In genomic region chr17:70853436-70853905, GRCm38 (mm10) we compare ENCODE assay signal across 8 mouse cellular contexts. TPM values are rescaled to one million over a fixed set of nuclear protein-coding genes. Genes with fewer than 3 reads are reported as not detected.
DNase-seq lines count a peak whose midpoint lies in the region; ATAC-seq and TF ChIP-seq lines count a peak whose summit lies in the region.

Gene Tgif1 (minus strand): TSS chr17:70853546.

- H3K9ac ChIP-seq in heart, embryonic 11.5 days (ENCODE audit: low read depth, low read length), result peak within 1 kb of the TSS; percentile 81
- peak within 1 kb of the TSS; percentile 88 for H3K9ac ChIP-seq in kidney, postnatal 0 days (ENCODE audit: low read depth, low read length)

- H3K9me3 ChIP-seq in heart, embryonic 11.5 days (replicated peaks; ENCODE audit: control insufficient read depth, low read length), result no peaks in the 10 kb centered on the region
- no peaks in the 10 kb centered on the region for H3K9me3 ChIP-seq in kidney, postnatal 0 days (replicated peaks; ENCODE audit: low read length)

- H3K4me1 ChIP-seq in heart, embryonic 11.5 days (ENCODE audit: control insufficient read depth, insufficient read depth, low read length), result no peaks in the 10 kb centered on the region
- H3K4me1 ChIP-seq in kidney, postnatal 0 days (replicated peaks; ENCODE audit: insufficient read depth, low read length), result 0 out of 2 replicates have a peak, but pooled peaks cover 3% of the 10 kb centered on the region
- H3K4me1 ChIP-seq in spleen, adult 2 months (ENCODE audit: control insufficient read depth, insufficient read depth, insufficient read length), result no peaks in the 10 kb centered on the region; the same call in none of the 2 replicates

- H3K27me3 ChIP-seq in heart, embryonic 11.5 days (ENCODE audit: control insufficient read depth, insufficient read depth, low read length), result no peaks in the 10 kb centered on the region
- no peaks in the 10 kb centered on the region for H3K27me3 ChIP-seq in kidney, postnatal 0 days (ENCODE audit: insufficient read depth, low read length)
- H3K27me3 ChIP-seq in spleen, adult 2 months (ENCODE audit: control insufficient read depth, insufficient read depth, low read length), result no peaks in the 10 kb centered on the region

- 1% methylated on average over 29 of the region's 29 CpGs for WGBS in heart, embryonic 11.5 days (ENCODE audit: insufficient replicate concordance)
- 1% methylated on average over 29 of the region's 29 CpGs for WGBS in kidney, postnatal 0 days
- WGBS in spleen, adult 2 months, result 1% methylated on average over 29 of the region's 29 CpGs

- peak within 1 kb of the TSS; percentile 98 for H3K4me2 ChIP-seq in heart, embryonic 11.5 days
- H3K4me2 ChIP-seq in kidney, postnatal 0 days (ENCODE audit: low read length), result peak within 1 kb of the TSS; percentile 81

- peak; percentile 58 for DNase-seq in urinary bladder, postnatal 14 days (ENCODE audit: low spot score)
- DNase-seq in urinary bladder, postnatal 10 days (ENCODE audit: low spot score), result no peak
- DNase-seq in embryo, embryonic 10.5 days (ENCODE audit: low spot score), result peak; percentile 87
- DNase-seq in kidney, postnatal 0 days (ENCODE audit: low spot score), result peak; percentile 81
- peak; percentile 79 to 81 for DNase-seq in lung, postnatal 4 days
- peak; percentile 56 to 59 for DNase-seq in spleen, adult 2 months (ENCODE audit: low read depth in 1 of 2, low spot score in 2 of 2)

- H3K27ac ChIP-seq in heart, embryonic 11.5 days (ENCODE audit: low read depth, low read length), result peak within 1 kb of the TSS; percentile 94
- peak within 1 kb of the TSS; percentile 99 for H3K27ac ChIP-seq in kidney, postnatal 0 days
- H3K27ac ChIP-seq in spleen, adult 2 months (ENCODE audit: insufficient read depth, low read length), result peak within 1 kb of the TSS; percentile 88

- ATAC-seq in heart, embryonic 11.5 days (replicated peaks; ENCODE audit: insufficient number of reproducible peaks, low FRiP score, low TSS enrichment), result no peak
- no peak; the same call in 1 of the 2 replicates for ATAC-seq in kidney, postnatal 0 days (replicated peaks; ENCODE audit: low FRiP score, low read depth)
- ATAC-seq in erythroid progenitor cell, adult 5-6 weeks (replicated peaks; ENCODE audit: low FRiP score, poor library complexity, severe bottlenecking), result no peak

- no peak for TF ChIP-seq CTCF in kidney, postnatal 0 days (IDR thresholded peaks at IDR 0.05; ENCODE audit: low read depth)
- no peak for TF ChIP-seq CTCF in spleen, adult 2 months (IDR thresholded peaks at IDR 0.05; ENCODE audit: extremely low read depth, insufficient read depth, insufficient read length, insufficient replicate concordance)

- 0 out of 2 replicates have a peak, but pooled peaks have one; percentile 3 for TF ChIP-seq POLR2A in spleen, adult 2 months (IDR thresholded peaks at IDR 0.05; ENCODE audit: low read depth, low read length)

- H3K4me3 ChIP-seq in heart, embryonic 11.5 days (ENCODE audit: low read depth, low read length), result peak within 1 kb of the TSS; percentile 66
- H3K4me3 ChIP-seq in kidney, postnatal 0 days (replicated peaks; ENCODE audit: low read depth, low read length), result peak within 1 kb of the TSS; percentile 89
- peak within 1 kb of the TSS; percentile 82 for H3K4me3 ChIP-seq in spleen, adult 2 months (ENCODE audit: extremely low read depth, insufficient read depth, insufficient read length)

- no peaks in the 10 kb centered on the region for H3K36me3 ChIP-seq in heart, embryonic 11.5 days (ENCODE audit: control insufficient read depth, insufficient read depth, low read length)
- H3K36me3 ChIP-seq in kidney, postnatal 0 days (ENCODE audit: insufficient read depth, low read length), result no peaks in the 10 kb centered on the region
- H3K36me3 ChIP-seq in spleen, adult 2 months (ENCODE audit: control insufficient read depth, insufficient read depth, low read length), result no peaks in the 10 kb centered on the region

RNA-seq across cellular contexts. Expression of gene Tgif1, which starts in this region (rescaled TPM):
- polyA plus RNA-seq in heart, embryonic 11.5 days (2014; fragmentation: Nextera tagmentation; extraction: Ambion mirVana), result 27.1 and 31.5 TPM in 2 replicates
- polyA plus RNA-seq in kidney, postnatal 0 days (2015; fragmentation: Nextera tagmentation; extraction: Ambion mirVana), result 74.9 and 78.9 TPM in 2 replicates
- polyA plus RNA-seq in spleen, adult 2 months (2012; rRNA removed), result 22.2 and 22.6 TPM in 2 replicates
- 17.6 and 34.6 TPM in 2 replicates for total RNA-seq in erythroid progenitor cell, adult 5-6 weeks (2015; ENCODE audit: low replicate concordance)
- 1.8 and 4.2 TPM in 2 replicates for total RNA-seq in erythroid progenitor cell, adult 5-6 weeks (2017; ENCODE audit: low replicate concordance)
